Mouse (Mus musculus): ENCODE results near the gene Nfatc2ip.

DNA sequence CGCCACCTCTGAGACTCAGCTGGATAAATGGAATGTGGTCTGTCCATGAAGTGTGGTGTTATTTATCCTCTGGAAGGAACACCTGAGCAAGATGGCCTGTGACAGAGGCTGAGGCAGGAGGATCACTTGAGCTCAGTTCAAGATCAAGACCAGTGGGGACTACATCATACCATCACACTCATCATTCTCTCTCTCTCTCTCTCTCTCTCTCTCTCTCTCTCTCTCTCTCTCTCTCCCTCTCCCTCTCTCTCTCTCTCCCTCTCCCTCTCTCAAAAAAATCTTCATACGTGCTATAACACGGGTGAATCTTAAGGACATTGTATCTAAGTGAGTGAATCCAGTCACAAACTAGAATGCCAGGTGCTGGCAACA lies 42.6 kb downstream of the Nfatc2ip start:
- TF ChIP-seq CTCF (IDR thresholded peaks at IDR 0.05; ENCODE audit: low read depth): no peak
- TF ChIP-seq EP300 (IDR thresholded peaks at IDR 0.05; ENCODE audit: low read depth): no peak

Data from liver, embryonic 14.5 days (tissue).